Mouse (Mus musculus) 416B (cell line): ENCODE data around the gene Rsrc1.
A peak's percentile ranks its signal among the peaks of the same experiment; 100 is the strongest.

Experiments used
- DNase-seq: peaks from one replicate; pipeline ENCODE4 v3.0.0; 2011; ENCODE audit warnings: low read depth

The Rsrc1 gene

GRCm38 (mm10) chr3:66981101-66981661 is at the start of gene Rsrc1:
Rsrc1 (plus strand) TSS chr3:66981390.
- peak; percentile 51 for DNase-seq

- DNase-seq, result no peak
Observed at GRCm38 (mm10) chr3:66939675-66940074, 41.5 kb upstream of the Rsrc1 start.

GRCm38 (mm10) chr3:66955126-66955525 is 26.1 kb upstream of the Rsrc1 start:
- peak; percentile 11 for DNase-seq

GRCm38 (mm10) chr3:66959972-66960371 is 21.2 kb upstream of the Rsrc1 start:
- peak; percentile 91 for DNase-seq

GRCm38 (mm10) chr3:66964884-66965283 is 16.3 kb upstream of the Rsrc1 start:
- no peak for DNase-seq

- DNase-seq, result no peak
Observed at GRCm38 (mm10) chr3:66967508-66967907, 13.7 kb upstream of the Rsrc1 start.

GRCm38 (mm10) chr3:66970261-66970660 is 10.9 kb upstream of the Rsrc1 start:
- no peak for DNase-seq

- no peak for DNase-seq
Observed at GRCm38 (mm10) chr3:66970661-66971331, 10.4 kb upstream of the Rsrc1 start.

GRCm38 (mm10) chr3:66972191-66972950 is 8.8 kb upstream of the Rsrc1 start:
- DNase-seq, result no peak

- no peak for DNase-seq
Observed at GRCm38 (mm10) chr3:66973391-66973943, 7.7 kb upstream of the Rsrc1 start.

- DNase-seq, result no peak
Observed at GRCm38 (mm10) chr3:66974501-66974900, 6.7 kb upstream of the Rsrc1 start.

GRCm38 (mm10) chr3:66976889-66977615 is 4.1 kb upstream of the Rsrc1 start:
- DNase-seq, result no peak

- no peak for DNase-seq
Observed at GRCm38 (mm10) chr3:66977811-66978456, 3.3 kb upstream of the Rsrc1 start.

GRCm38 (mm10) chr3:66978457-66979381 is 2.5 kb upstream of the Rsrc1 start:
- DNase-seq, result no peak

GRCm38 (mm10) chr3:66979491-66979890 is 1.7 kb upstream of the Rsrc1 start:
- DNase-seq, result no peak

- no peak for DNase-seq
Observed at GRCm38 (mm10) chr3:66980111-66980975, 847 bp upstream of the Rsrc1 start.

- peak; percentile 47 for DNase-seq
Observed at GRCm38 (mm10) chr3:66981706-66982105, 516 bp downstream of the Rsrc1 start, which contains the start of gene Shox2. Shox2 (minus strand) TSS chr3:66981771.

GRCm38 (mm10) chr3:66982181-66982911 is 1.2 kb downstream of the Rsrc1 start:
- DNase-seq, result peak; percentile 36

GRCm38 (mm10) chr3:66983481-66983880 is 2.3 kb downstream of the Rsrc1 start:
- DNase-seq, result no peak
